Mouse (Mus musculus): ENCODE results near the gene Gm4881.

Gm4881 gene

GRCm38 (mm10) chr7:24954450-24954849 is 10.2 kb upstream of the Gm4881 start:
- intact Hi-C loops (cut with DNase I): no loop called here

DNA sequence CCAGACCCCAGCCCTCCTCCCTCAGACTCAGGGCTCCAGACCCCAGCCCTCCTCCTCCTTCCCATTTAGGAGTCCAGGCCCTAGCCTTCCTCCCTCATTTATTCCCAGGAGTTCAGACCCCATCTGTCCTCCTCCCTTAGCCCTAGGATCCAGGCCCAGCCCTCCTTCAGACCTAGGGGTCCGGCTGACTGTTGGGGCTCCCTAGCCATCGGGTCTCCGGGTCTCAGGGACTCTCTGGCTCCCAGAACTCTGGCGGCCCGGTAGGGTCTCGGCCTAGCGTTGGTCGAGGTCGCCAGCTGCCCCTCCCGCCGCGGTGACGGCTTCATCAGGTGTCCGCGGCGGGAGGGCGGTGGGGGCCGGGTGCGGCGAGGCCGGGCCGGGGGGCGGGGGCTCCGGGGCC is 9.7 kb upstream of the Gm4881 start:
- intact Hi-C loops (cut with DNase I): no loop called here

- intact Hi-C loops (cut with DNase I): loop anchor here (5.0 kb wide), 1 partner anchor 58 kb away; no protein-coding TSS in a partner anchor
Observed at GRCm38 (mm10) chr7:24949958-24950623, 5.8 kb upstream of the Gm4881 start.

- intact Hi-C loops (cut with DNase I): loop anchor here (5.0 kb wide), 1 partner anchor 56 kb away; no protein-coding TSS in a partner anchor
Observed at GRCm38 (mm10) chr7:24948774-24949173, 4.5 kb upstream of the Gm4881 start.

- intact Hi-C loops (cut with DNase I): loop anchor here (5.0 kb wide), 1 partner anchor 55 kb away; no protein-coding TSS in a partner anchor
Observed at GRCm38 (mm10) chr7:24947316-24948048, 3.2 kb upstream of the Gm4881 start.

GRCm38 (mm10) chr7:24943641-24944040 is 653 bp downstream of the Gm4881 start:
- intact Hi-C loops (cut with DNase I): no loop called here

GRCm38 (mm10) chr7:24931651-24932050 is 12.6 kb downstream of the Gm4881 start:
- intact Hi-C loops (cut with DNase I): no loop called here

DNA sequence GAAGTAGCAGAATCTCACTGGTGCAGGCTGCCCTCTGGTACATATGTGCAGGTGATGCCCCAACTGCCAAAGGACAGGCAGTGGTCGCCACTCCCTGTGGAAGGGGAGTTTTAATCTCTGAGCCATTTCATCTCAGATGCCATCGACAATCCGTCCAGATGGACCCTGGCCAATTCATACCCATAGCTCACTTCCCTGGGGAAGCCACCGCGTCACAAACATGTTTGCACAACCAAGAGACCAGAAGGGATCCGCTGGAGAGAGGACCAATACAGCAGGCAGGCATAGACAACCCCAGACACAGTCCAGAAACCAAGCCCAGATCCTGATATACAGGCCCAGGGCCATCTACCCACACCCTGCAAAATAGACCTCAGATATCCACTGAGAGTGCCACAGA is 13.8 kb downstream of the Gm4881 start:
- intact Hi-C loops (cut with DNase I): no loop called here

- intact Hi-C loops (cut with DNase I): no loop called here
Observed at GRCm38 (mm10) chr7:24919728-24920127, 24.6 kb downstream of the Gm4881 start.

DNA sequence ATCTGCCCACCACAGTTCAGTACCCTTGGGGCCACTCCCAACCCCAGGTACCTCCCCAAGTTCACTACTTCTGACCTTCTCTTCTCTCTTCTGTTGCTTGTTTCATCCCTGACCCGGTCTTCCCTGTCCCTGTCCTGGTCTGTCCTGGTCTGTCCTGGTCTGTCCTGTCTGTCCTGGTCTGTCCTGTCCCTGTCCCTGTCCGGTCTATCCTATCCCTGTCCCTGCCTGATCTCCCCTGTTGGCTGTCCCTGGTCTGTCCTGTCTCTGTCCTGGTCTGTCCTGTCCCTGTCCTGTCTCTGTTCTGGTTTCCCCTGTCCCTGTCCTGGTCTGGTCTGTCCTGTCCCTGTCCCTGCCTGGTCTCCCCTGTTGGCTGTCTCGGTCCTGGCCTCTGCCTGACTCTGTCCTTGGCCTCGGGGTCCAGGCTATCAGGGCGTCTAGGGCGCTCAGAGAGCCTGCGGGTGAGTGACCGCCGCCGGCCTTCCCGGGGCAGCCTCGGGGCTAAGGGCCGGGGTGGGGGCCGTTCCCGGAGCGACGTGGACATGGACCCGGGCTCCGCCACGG is 25.5 kb downstream of the Gm4881 start:
- intact Hi-C loops (cut with DNase I): no loop called here

DNA sequence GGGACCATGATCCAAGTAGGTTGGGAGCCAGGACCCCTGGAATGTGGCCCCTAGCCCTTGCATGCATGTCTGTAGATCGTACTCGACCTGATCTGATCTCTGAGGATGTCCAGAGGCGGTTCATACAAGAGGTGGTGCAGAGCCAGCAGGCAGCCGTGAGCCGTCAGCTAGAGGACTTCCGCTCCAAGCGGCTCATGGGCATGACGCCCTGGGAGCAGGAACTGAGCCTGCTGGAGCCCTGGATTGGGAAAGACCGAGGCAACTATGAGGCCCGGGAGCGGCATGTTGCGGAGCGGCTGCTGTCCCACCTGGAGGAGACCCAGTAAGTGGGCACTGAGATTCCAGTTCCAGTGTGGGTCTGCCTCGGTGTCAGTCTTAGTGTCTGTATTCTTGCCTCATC is 31.8 kb downstream of the Gm4881 start:
- intact Hi-C loops (cut with DNase I): no loop called here

DNA sequence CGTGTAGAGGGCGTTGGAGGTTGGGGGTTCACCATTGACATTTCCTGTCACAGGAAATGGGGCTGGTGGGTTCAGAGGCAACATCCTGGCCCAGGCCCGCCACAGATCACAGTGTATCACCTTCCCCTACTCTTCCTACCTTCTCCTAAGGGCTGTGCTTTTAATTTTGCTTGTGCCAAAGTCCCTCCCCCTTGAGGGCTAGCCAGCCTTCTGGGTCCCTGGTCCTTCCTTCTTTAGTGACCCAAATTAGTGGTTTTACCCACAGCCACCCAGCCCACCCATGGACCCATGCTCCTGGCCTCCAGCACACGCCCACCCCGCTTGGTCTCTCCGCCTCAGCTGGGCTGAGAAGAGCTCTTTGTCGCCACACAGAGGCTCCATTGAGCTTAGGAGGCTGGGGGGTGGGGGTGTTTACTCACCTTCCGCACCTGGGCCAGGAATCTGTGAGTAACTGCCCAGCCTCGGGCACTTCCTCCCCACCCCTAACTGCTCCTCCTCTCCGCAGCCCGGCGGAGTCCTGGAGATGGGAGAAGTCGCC is 37.0 kb downstream of the Gm4881 start:
- intact Hi-C loops (cut with DNase I): no loop called here

GRCm38 (mm10) chr7:24906551-24906950 is 37.7 kb downstream of the Gm4881 start:
- intact Hi-C loops (cut with DNase I): no loop called here

DNA sequence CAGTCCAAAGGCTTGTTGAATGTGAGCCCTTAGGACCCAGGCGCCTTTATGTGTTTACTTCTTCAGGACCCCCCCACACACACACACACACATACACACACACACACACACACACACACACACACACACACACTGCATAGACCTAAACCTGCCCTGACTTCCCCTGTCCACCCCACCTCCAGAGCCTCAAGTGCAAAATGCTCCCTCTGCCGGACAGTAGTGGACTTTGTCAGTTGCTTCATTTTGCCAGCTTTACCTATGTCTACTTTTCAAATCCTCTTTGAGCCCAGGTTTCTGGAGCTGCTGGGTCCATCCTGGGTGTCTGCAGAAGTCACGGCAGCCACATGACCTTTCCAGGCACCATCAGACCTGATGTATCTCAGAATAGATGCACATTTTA is 39.4 kb downstream of the Gm4881 start:
- intact Hi-C loops (cut with DNase I): loop anchor here (2.0 kb wide), 1 partner anchor 14 kb away; no protein-coding TSS in a partner anchor

DNA sequence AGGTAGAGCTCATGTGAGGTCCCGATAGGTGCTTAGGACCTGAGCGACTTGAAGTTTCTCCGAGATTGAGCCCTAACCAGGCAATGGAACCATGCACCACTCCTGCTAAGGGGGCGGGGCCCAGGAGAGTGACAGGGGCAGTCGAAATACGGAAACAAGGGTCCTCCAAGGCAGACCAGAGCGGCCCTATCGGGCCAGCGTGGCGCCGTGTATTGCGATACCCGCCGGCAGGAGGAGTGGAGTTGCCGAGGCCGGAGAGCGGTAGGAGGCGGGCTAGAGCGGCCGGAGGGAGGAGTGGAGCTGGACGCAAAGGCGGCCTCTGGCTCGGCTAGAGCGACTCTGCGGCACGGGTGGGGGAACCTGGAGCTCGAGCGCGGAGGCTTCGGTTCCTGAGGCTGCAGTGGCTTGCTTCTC is 40.2 kb downstream of the Gm4881 start:
- intact Hi-C loops (cut with DNase I): loop anchor here (2.0 kb wide), 1 partner anchor 13 kb away; no protein-coding TSS in a partner anchor

DNA sequence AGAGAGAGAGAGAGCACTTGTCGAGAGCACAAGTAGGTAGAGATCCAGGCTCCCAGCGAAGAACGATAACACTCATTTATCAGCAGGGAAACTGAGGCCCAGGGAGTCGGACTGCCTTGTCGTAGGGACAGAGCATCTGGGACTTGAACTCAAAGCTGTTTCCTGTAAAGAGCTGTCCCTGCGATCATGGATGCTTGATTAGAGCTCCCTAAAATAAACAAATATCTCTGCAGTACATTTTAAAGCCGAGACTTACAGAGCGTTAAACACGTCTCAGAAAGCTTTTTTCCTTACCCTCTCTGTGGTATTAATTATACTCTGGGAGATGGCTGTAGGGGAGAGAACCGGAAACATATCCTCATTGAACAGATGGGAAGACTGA is 40.9 kb downstream of the Gm4881 start:
- intact Hi-C loops (cut with DNase I): no loop called here

GRCm38 (mm10) chr7:24902630-24903443 is 41.5 kb downstream of the Gm4881 start, which contains the start of gene Arhgef1:
Arhgef1 (plus strand) TSS chr7:24902912.
- intact Hi-C loops (cut with DNase I): no loop called here

- intact Hi-C loops (cut with DNase I): no loop called here
Observed at GRCm38 (mm10) chr7:24902264-24902629, 42.0 kb downstream of the Gm4881 start.

GRCm38 (mm10) chr7:24901842-24902241 is 42.5 kb downstream of the Gm4881 start:
- intact Hi-C loops (cut with DNase I): no loop called here

DNA sequence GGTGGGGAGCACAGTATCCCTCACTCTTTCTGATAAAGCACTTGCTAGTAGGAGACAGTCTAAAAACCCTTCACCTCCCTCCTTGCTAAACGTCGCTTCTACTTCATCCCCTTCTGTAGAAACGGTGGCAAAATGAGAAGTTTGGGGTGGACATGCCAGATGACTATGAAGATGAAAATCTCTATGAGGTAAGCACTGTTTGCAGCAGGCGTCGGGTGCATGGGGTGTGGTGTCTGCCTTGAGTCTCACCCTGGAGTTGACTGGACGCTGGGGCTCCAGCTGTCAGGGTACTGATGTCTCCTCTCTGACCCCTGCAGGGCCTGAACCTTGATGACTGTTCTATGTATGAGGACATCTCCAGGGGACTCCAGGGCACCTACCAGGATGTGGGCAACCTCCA is 43.2 kb downstream of the Gm4881 start:
- intact Hi-C loops (cut with DNase I): no loop called here

- intact Hi-C loops (cut with DNase I): no loop called here
Observed at GRCm38 (mm10) chr7:24897959-24898358, 46.3 kb downstream of the Gm4881 start.
